Mouse (Mus musculus) adrenal gland, postnatal 10 days (tissue): ENCODE data around the gene Apobec3. TPM values are rescaled to one million over a fixed set of nuclear protein-coding genes. Genes with fewer than 3 reads are reported as not detected.

Experiments used
- DNase-seq: peaks from one replicate; pipeline ENCODE4 v3.0.0; 2021; ENCODE audit warnings: mixed read lengths
- total RNA-seq, 2 experiments: library from RNA; stranded (reverse); gene quantifications; 2 replicates each; pipeline ENCODE4 v1.2.3; 2021

Gene Apobec3
- total RNA-seq, 2 experiments from 2014 or later = 16.0 to 30.6 TPM

DNA sequence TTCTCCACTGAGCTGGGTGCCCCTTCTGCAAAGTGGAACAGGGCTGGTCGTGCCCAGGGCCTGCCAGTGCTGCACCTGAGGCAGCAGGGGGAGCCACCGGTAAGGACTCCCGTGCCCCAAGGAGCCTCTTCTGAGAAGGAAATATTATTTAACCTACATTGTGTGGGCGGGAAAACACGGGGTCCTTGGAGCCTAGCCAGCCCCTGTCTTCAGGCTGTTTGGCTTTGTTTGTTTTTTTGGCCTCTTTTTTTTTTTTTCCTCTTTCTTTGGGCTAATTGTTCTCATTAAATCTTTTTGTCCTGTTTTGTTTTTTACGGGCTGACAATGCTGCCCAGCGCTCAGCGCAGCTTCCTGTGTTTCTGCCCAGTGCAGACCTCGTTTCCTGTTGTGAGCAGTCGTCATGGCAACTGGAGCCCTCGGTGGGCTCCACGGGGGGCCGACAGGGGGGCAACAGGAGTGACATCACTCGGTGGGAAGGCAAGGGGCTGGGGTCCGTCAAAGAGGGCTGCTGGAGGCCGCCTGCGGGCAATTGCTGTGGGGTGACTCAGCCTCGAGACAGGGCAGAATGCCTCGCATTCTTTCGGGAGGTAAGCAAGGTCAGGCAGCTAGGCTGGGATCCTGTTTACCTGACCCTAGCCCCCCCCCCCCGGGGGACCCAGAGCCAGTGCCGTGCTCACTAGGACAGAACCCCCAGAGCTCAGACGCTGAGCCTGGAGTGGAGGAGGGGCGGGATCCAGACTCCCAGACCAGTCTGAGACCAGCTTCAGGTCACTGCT, 59.0 kb downstream of the Apobec3 start:
- DNase-seq = peak; percentile 75

GRCm38 (mm10) chr15:79951226-79951625, 59.8 kb downstream of the Apobec3 start:
- no peak for DNase-seq

DNA sequence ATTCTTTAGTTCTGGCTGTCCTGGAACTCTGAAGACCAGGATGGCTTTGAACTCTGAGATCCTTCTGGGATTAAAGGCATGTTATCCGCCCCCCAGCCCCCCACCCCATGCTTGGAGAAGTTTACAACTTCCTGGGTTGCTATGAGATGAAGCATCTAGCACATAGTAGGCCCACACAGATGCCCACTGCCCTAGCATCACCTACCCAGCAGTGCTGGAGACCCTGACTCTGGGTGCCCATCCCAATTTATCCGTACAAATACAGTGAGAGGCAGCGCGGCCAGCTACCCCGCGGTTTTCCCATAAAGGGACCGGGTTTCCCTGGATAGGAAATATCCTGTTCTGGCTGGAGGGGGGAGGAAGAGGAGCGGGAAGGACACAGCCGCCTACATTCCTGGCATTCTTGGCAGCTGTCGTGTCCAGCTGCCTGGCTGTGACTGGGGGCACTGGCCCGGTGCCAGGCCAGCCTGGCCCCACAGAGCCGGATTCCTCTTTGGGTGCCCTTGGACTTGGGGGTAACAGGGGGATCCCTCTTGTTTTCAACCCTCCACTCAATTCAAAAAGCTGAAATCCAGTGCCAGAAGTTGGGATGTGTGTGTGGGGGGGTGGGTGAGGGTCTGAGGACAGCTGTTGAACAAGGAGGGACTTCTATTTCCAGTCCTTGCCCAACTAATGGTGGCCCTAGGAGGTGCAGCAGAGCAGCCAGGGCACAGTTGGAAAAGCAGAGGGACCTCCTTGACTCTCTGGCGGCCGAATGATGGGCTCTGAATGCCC, 60.5 kb downstream of the Apobec3 start:
- DNase-seq = peak; percentile 72

DNA sequence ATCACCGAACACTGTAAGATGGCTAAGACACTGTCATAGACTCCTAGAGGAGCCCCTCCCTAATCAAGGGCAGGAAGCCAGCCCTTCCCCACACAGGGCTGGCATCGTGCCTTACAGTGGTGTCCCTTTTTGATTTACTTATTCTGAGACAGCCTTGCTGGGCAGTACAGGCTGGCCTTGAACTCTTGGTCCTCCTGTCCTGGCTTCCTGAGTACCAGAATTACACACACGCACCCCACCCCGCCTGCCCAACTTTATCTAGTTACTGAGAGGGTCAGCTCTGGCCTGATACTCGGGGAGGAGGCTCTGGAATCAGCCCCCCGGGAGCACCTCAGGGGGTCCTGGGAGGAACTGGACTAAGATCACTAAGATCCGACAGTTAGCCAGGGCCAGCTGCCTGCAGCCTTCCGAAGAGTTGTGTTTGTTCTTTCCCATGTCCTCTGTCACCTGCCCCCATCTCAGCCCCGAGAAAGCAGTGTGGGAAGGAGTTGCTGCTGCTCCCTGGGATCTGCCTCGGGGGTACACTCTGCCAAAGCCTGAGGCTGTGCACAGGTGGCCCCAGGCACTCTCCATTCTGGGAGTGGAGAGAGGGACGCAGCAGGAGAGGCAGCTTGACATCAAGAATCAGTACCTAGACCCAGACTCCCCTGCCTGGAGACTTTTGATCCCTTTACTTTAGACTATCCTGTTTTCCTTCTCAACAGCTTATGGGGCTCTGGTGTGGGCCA, 61.2 kb downstream of the Apobec3 start:
- peak; percentile 88 for DNase-seq

DNA sequence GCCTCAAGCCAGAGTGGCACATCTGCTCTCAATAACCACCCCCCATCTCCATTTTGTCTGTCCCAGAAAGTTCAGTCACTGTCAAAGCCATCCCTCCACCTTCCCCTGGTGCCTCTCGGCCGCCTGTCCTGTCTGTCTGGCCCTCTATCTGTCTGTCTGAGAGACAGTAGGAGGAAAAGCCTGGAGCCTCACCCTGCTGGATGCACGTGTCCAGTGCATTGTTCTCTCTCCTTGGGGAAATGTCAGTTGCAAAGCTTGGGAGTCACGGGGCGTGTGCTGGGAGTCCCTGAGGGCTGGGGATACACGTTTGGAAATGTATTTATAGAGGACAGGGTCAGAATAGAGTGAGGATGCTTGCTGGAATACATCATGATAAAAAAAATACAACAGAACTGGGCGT, 62.0 kb downstream of the Apobec3 start:
- DNase-seq = no peak

DNA sequence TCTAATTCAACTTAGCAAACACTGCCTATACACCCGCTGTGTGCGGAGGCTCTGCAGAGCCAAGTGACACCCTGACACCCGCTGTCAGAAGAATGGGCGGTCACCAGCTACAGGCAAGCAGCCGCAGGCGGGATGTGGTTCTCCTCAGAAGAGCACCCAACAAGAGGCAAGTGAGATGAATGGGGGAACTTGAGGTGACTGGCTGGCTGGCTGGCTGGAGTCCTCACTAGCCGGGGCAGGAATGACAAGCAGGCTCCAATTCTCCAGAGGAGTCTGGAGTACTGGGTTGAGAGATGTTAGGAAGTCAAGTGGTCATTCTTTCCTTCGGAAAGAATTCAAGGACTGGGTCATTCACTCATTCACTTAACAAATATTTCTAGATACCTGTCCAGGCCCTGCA, 65.1 kb downstream of the Apobec3 start:
- no peak for DNase-seq

DNA sequence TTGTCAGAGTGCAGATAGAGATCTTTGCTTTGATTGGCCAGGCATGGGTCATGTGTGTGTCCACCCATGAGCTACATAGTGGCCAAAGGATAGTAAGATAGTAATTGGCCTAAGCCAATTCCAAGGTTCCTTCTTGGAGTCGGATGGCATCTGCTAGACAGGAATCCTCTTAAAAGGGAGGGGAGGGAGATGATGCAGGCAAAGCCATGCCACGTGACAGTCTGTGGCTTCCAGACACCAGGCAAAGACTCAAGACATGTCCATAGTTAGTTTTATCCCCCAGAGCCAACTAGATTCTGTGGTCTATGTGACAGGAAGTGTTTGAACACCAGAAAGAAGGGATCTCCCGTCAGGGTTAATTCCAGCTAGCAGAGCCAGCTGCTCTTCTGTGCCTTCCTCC, 67.0 kb downstream of the Apobec3 start:
- DNase-seq = no peak

- no peak for DNase-seq
Observed at GRCm38 (mm10) chr15:79961366-79961921, 70.0 kb downstream of the Apobec3 start.

DNA sequence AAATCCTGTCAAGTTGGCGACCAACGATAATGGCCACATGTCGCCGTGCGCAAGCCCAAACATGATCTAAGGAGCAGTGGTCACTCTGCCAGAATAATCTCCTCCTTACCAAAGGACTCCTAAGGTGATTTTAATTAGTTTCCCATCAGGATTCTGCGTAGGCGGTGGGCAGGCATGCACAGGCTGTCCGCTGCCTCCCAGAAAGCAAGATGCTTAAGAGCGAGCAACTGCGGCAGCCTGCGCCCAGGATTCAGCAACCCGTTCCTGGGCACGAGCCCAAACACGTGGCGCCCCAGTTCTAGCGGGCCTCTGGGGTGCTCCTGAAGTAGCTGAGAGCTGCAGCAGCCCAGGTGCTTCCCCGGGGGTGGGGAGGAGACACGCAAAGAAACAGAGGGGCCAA, 71.2 kb downstream of the Apobec3 start:
- no peak for DNase-seq

DNA sequence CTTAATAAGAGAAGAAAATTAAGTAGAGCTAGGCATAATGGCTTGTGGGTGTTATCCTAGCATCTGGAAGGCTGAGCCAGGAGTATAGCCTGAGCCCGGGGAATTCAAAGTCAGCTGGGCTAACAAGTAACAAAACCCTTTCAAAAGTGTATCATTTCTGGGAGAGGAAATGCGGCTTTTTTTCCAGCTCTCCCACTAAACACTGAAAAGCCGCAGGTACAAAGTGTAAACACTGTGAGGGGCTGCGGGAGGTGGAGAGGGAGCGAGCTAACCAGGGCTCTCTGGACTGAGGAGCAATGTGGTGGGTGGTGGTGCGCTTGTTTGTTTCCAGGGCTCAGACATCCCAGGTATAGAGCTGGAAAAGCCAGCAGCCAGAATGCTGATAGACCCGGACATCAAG, 72.9 kb downstream of the Apobec3 start:
- no peak for DNase-seq

Other genes with a start within 250 kb of the Apobec3 start
- gene Fam227a, start 232.7 kb upstream of the Apobec3 start, total RNA-seq = 1 to 10 TPM; 2.8 to 3.1 TPM
- 10 to 100 TPM; 22.7 to 26.0 TPM for gene Cby1, start 232.5 kb upstream of the Apobec3 start, total RNA-seq
- 100 to 1,000 TPM; 143 to 156 TPM for gene Tomm22, start 220.8 kb upstream of the Apobec3 start, total RNA-seq
- 10 to 100 TPM; 45.1 to 50.7 TPM for gene Josd1, start 203.7 kb upstream of the Apobec3 start, total RNA-seq
- gene Gtpbp1, start 200.8 kb upstream of the Apobec3 start, total RNA-seq = 10 to 100 TPM; 26.7 to 30.0 TPM
- 10 to 100 TPM; 68.2 to 83.6 TPM for gene Sun2, start 149.1 kb upstream of the Apobec3 start, total RNA-seq
- gene Dnal4, start 113.8 kb upstream of the Apobec3 start, total RNA-seq = 10 to 100 TPM; 16.1 to 19.5 TPM
- gene Nptxr, start 86.9 kb upstream of the Apobec3 start, total RNA-seq = 1 to 10 TPM; 8.2 to 9.5 TPM
- 1 to 10 TPM; 1.2 to 1.7 TPM for gene Npcd, start 57.4 kb upstream of the Apobec3 start, total RNA-seq
- 10 to 100 TPM; 58.8 to 68.4 TPM for gene Cbx6, start 57.0 kb upstream of the Apobec3 start, total RNA-seq
- gene Cbx7, start 79.5 kb downstream of the Apobec3 start, total RNA-seq = 10 to 100 TPM in 1 of 2 experiments, 1 to 10 TPM in 1; 8.1 to 11.1 TPM
- 10 to 100 TPM; 37.8 to 46.7 TPM for gene Pdgfb, start 123.3 kb downstream of the Apobec3 start, total RNA-seq
- gene Syngr1, start 199.7 kb downstream of the Apobec3 start, total RNA-seq = 10 to 100 TPM; 30.2 to 35.0 TPM
- 100 to 1,000 TPM; 672 to 709 TPM for gene Rpl3, start 200.2 kb downstream of the Apobec3 start, total RNA-seq
- gene Tab1, start 241.5 kb downstream of the Apobec3 start, total RNA-seq = 10 to 100 TPM; 16.3 to 28.9 TPM